Mouse (Mus musculus) liver, postnatal 0 days (tissue): ENCODE measurements around the gene Wdr4. TPM values are rescaled to one million over a fixed set of nuclear protein-coding genes. Genes with fewer than 3 reads are reported as not detected.

ENCODE experiments used
- ATAC-seq: fragments of 200-750 bp; cut with Nextera tagmentation; 2 replicates; pipeline ENCODE4 v1.8.0; 2017; ENCODE audit warnings: mild to moderate bottlenecking, moderate library complexity
- DNase-seq: peaks from one replicate; pipeline ENCODE4 v3.0.0-alpha.2; 2016
- H3K27ac ChIP-seq: fragments of 300-500 bp; sonication (generic); 2 replicates; pipeline ENCODE4 v1.5.1; 2014; ENCODE audit warnings: antibody characterized with exemption, moderate library complexity, mild to moderate bottlenecking, low read depth
- H3K27me3 ChIP-seq: fragments of 300-500 bp; sonication (generic); 2 replicates; pipeline ENCODE4 v1.6.1; 2014; ENCODE audit warnings: low read length, control low read depth, mixed read lengths; ENCODE audit not compliant: insufficient read depth
- H3K36me3 ChIP-seq: fragments of 300-500 bp; sonication (generic); replicated peaks from 2 replicates; pipeline ENCODE4 v1.6.1; 2014; ENCODE audit warnings: mild to moderate bottlenecking, control low read depth, low read length, moderate library complexity, mixed read lengths; ENCODE audit not compliant: insufficient read depth
- H3K4me1 ChIP-seq: fragments of 300-500 bp; sonication (generic); 2 replicates; pipeline ENCODE4 v1.6.1; 2014; ENCODE audit warnings: antibody characterized with exemption, mild to moderate bottlenecking, control low read depth; ENCODE audit not compliant: insufficient read depth
- H3K4me2 ChIP-seq: fragments of 300-500 bp; sonication (generic); 2 replicates; pipeline ENCODE4 v1.6.1; 2014; ENCODE audit warnings: low read depth, mild to moderate bottlenecking, low read length, moderate library complexity, mixed read lengths
- H3K4me3 ChIP-seq: fragments of 300-500 bp; sonication (generic); 2 replicates; pipeline ENCODE4 v1.5.1; 2014; ENCODE audit warnings: low read depth, low read length
- H3K9ac ChIP-seq: fragments of 300-500 bp; sonication (generic); replicated peaks from 2 replicates; pipeline ENCODE4 v1.6.1; 2014; ENCODE audit warnings: mild to moderate bottlenecking, moderate library complexity
- H3K9me3 ChIP-seq: fragments of 300-500 bp; sonication (generic); 2 replicates; pipeline ENCODE4 v1.6.1; 2016; ENCODE audit warnings: mild to moderate bottlenecking, control low read depth, low read length, mixed read lengths
- CTCF ChIP-seq: sonication (generic); IDR thresholded peaks from 2 replicates; pipeline ENCODE4 v1.5.1; 2016; ENCODE audit warnings: antibody characterized with exemption, low read depth
- EP300 ChIP-seq: IDR thresholded peaks from 2 replicates; pipeline ENCODE4 v1.6.1; 2016; ENCODE audit warnings: antibody characterized with exemption, low read depth, mild to moderate bottlenecking
- WGBS: fragments of 180-500 bp; shearing (Covaris S2); extraction: QIAGEN DNeasy Blood & Tissue Kit; methylation state at CpG from one replicate; pipeline ENCODE4 v1.1.7; 2014; ENCODE audit not compliant: insufficient replicate concordance; 5-methylcytosine and 5-hydroxymethylcytosine counted together
- microRNA-seq: library from miRNA; unstranded; fragments of <30 nt; microRNA quantifications from one replicate; pipeline ENCODE4, GENCODE M21; 2016
- polyA plus RNA-seq: library from polyadenylated mRNA; unstranded; fragments of >200 nt; fragmentation: Nextera tagmentation; extraction: Ambion mirVana; gene quantifications from 2 replicates; pipeline ENCODE4 v1.2.1, GENCODE M21; 2015

Gene Wdr4
- polyA plus RNA-seq, 1 experiment from 2014 or later: 10.0 TPM

DNA sequence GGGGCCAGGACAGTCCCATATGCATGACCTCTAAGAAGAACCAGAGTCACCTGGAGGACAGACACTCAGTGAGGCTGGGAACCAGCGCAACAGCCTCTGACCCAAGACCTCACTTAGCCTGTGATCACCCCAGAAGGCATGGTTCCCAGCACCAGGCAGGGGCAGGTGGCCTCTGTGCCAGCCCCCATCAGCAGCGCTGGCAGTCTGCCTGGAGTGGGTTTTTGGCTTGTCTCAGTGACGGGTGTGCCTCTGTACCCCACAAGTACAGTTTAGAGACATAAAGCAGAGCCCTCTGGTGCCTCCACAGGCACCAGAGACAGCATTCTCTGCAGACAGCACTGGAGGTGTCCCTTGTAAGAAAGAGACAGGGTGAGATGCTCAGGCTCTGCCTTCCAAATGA is 69.6 kb downstream of the Wdr4 start:
- TF ChIP-seq EP300 (no peak), CTCF (no peak)
- ATAC-seq (no peak), DNase-seq (no peak)
- H3K27ac ChIP-seq: no peak overlapping the region
- peaks cover 3% of the 10 kb centered on the region for H3K4me1 ChIP-seq
- 74% methylated on average over 3 of the region's 3 CpGs for WGBS
- no peaks in the 10 kb centered on the region for H3K9me3 ChIP-seq
- no peak overlapping the region for H3K4me3 ChIP-seq
- H3K27me3 ChIP-seq: no peaks in the 10 kb centered on the region
- no peaks in the 10 kb centered on the region for H3K36me3 ChIP-seq
- no peak overlapping the region for H3K9ac ChIP-seq
- H3K4me2 ChIP-seq: no peak overlapping the region

DNA sequence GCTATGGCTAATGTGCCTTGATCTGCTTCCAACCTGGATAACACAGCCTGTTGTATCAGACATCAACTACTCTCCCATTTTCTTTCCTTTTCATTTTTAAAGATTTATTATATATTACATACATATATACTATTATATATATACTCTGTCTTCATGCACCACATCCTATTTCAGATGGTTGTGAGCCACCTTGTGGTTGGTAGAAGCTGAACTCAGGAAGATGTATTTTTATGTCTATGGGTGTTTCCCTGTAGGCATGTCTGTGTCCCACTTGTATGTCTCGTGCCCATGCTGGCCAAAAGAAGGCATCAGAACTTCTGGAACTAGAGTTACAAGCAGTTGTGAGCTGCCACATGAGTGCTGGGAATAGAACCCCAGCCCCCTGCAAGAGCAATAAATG is 71.3 kb downstream of the Wdr4 start:
- no peak overlapping the region for H3K4me3 ChIP-seq
- H3K36me3 ChIP-seq: no peaks in the 10 kb centered on the region
- no peak for ATAC-seq
- 54% methylated on average over 1 of the region's 1 CpGs for WGBS
- DNase-seq: no peak
- H3K9ac ChIP-seq: no peak overlapping the region
- H3K27me3 ChIP-seq: no peaks in the 10 kb centered on the region
- no peak for TF ChIP-seq CTCF
- TF ChIP-seq EP300: no peak
- H3K27ac ChIP-seq: no peak overlapping the region
- H3K4me2 ChIP-seq: no peak overlapping the region
- peaks cover 10% of the 10 kb centered on the region for H3K4me1 ChIP-seq
- no peaks in the 10 kb centered on the region for H3K9me3 ChIP-seq

DNA sequence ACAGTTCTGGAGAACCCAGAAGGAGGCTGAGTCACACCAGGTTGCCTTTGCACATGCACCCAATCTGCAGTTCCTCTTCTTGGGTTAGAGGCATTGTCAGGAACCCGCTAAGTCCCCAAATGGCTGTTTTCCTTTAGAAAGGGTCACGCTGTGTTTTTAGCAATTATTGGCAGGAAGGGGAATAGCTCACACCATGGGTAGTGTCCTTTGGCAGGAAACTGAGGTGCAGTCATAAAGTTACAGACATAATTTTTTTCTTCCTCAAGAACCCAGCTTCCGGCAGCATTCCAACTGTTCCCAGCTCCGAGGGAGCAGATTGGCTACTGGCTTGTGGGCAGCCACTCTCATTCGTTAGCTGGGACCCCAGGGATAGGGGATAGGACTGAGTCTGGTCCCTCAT is 72.0 kb downstream of the Wdr4 start:
- ATAC-seq (no peak), DNase-seq (no peak)
- Histone ChIP-seq H3K27ac (no peak overlapping the region), H3K9me3 (no peaks in the 10 kb centered on the region), H3K4me1 (peaks cover 10% of the 10 kb centered on the region), H3K27me3 (no peaks in the 10 kb centered on the region), H3K4me2 (no peak overlapping the region), H3K9ac (no peak overlapping the region), H3K4me3 (no peak overlapping the region), H3K36me3 (no peaks in the 10 kb centered on the region)
- no peak for TF ChIP-seq EP300
- WGBS: 52% methylated on average over 5 of the region's 5 CpGs

DNA sequence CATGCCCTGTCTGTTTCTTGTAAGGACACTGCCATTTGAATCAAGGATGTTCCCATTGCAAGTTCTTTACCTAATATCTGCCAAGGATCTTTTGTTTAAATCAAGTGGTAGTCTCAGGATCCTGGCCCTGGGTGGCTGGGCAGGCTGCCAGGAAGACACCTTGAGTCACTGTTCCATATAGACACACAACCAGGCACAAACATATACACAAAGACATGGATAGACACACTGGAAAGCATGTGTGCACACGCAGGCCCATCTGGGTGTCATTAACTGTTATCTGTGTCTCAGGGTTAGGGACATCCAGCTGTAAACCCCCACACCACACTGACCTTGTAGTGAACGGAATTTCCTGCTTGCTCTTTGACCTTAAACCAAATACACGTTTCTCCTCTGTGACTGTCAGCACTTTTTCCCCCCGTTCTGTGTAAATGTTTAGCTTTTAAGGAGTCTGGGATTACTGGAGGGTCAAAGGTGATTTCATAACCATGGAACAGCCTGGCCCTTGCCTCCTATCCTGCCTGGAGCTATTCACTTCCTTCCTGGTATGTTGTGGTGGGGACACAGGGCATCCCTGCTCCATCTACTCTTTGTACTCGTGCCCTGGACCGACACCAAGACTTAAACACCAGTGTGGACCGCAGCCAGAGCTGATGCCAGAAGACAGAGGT is 74.6 kb downstream of the Wdr4 start:
- Histone ChIP-seq H3K36me3 (no peaks in the 10 kb centered on the region), H3K4me1 (peaks cover 10% of the 10 kb centered on the region), H3K9me3 (no peaks in the 10 kb centered on the region), H3K4me3 (no peak overlapping the region), H3K9ac (no peak overlapping the region), H3K4me2 (no peak overlapping the region), H3K27ac (peak overlapping the region; percentile 60), H3K27me3 (no peaks in the 10 kb centered on the region)
- DNase-seq (peak; percentile 29), ATAC-seq (peak; percentile 57; the same call in 1 of the 2 replicates)
- TF ChIP-seq CTCF (no peak), EP300 (peak; percentile 20; the same call in 1 of the 2 replicates)
- 25% methylated on average over 7 of the region's 7 CpGs for WGBS

Small RNA genes lying within 50 kb of the gene (microRNA-seq; reads per million reads assigned to microRNA genes)
- not detected for gene Gm24970

Other genes with a start within 250 kb of the Wdr4 start
- gene Rsph1, start 242.6 kb downstream of the Wdr4 start, polyA plus RNA-seq: 0.90 and 1.0 TPM in 2 replicates
- 4.3 and 4.5 TPM in 2 replicates for gene Slc37a1, start 233.2 kb downstream of the Wdr4 start, polyA plus RNA-seq
- 5.7 and 7.6 TPM in 2 replicates for gene Pde9a, start 133.8 kb downstream of the Wdr4 start, polyA plus RNA-seq
- gene Ndufv3, start 135 bp upstream of the Wdr4 start, polyA plus RNA-seq: 213 and 215 TPM in 2 replicates
- 5.5 and 6.1 TPM in 2 replicates for gene Pknox1, start 44.8 kb upstream of the Wdr4 start, polyA plus RNA-seq
- gene Cbs, start 117.3 kb upstream of the Wdr4 start, polyA plus RNA-seq: 63.7 and 70.1 TPM in 2 replicates
- 118 and 124 TPM in 2 replicates for gene U2af1, start 138.9 kb upstream of the Wdr4 start, polyA plus RNA-seq
- not detected in 2 replicates for gene Cryaa, start 157.8 kb upstream of the Wdr4 start, polyA plus RNA-seq